Mouse (Mus musculus) hindbrain, postnatal 0 days (tissue): ENCODE results near the gene Nrxn3. TPM values are rescaled to one million over a fixed set of nuclear protein-coding genes. Genes with fewer than 3 reads are reported as not detected.
A peak's percentile ranks its signal among the peaks of the same experiment; 100 is the strongest.

Experiments used
- ATAC-seq: fragments of 200-750 bp; cut with Nextera tagmentation; 2 replicates; pipeline ENCODE4 v1.8.0; 2017; ENCODE audit warnings: mild to moderate bottlenecking, moderate TSS enrichment, moderate library complexity
- DNase-seq: peaks from one replicate; pipeline ENCODE4 v3.0.0-alpha.2; 2015; ENCODE audit warnings: low spot score
- H3K27ac ChIP-seq: fragments of 300-500 bp; sonication (generic); 2 replicates; pipeline ENCODE4 v1.5.1; 2014; ENCODE audit warnings: mild to moderate bottlenecking
- H3K27me3 ChIP-seq: fragments of 300-500 bp; sonication (generic); 2 replicates; pipeline ENCODE4 v1.6.1; 2014; ENCODE audit warnings: low read length, mixed read lengths; ENCODE audit not compliant: insufficient read depth
- H3K36me3 ChIP-seq: fragments of 300-500 bp; sonication (generic); 2 replicates; pipeline ENCODE4 v1.6.1; 2014; ENCODE audit warnings: low read length, mixed read lengths; ENCODE audit not compliant: insufficient read depth
- H3K4me1 ChIP-seq: fragments of 300-500 bp; sonication (generic); 2 replicates; pipeline ENCODE4 v1.6.1; 2014; ENCODE audit warnings: antibody characterized with exemption, low read length, mixed read lengths; ENCODE audit not compliant: insufficient read depth
- H3K4me2 ChIP-seq: fragments of 300-500 bp; sonication (generic); 2 replicates; pipeline ENCODE4 v1.6.1; 2014; ENCODE audit warnings: low read depth, mild to moderate bottlenecking, low read length, moderate library complexity, mixed read lengths
- H3K4me3 ChIP-seq: fragments of 300-500 bp; sonication (generic); 2 replicates; pipeline ENCODE4 v1.5.1; 2014; ENCODE audit warnings: low read length
- H3K9ac ChIP-seq: fragments of 300-500 bp; sonication (generic); replicated peaks from 2 replicates; pipeline ENCODE4 v1.6.1; 2014; ENCODE audit warnings: mild to moderate bottlenecking, low read length, moderate library complexity, mixed read lengths
- H3K9me3 ChIP-seq: fragments of 300-500 bp; sonication (generic); 2 replicates; pipeline ENCODE4 v1.6.1; 2016; ENCODE audit warnings: low read length, mixed read lengths
- CTCF ChIP-seq: IDR thresholded peaks from 2 replicates; pipeline ENCODE4 v1.5.1; 2016; ENCODE audit warnings: antibody characterized with exemption, control low read depth, low read depth
- WGBS: fragments of 180-500 bp; shearing (Covaris S2); extraction: QIAGEN DNeasy Blood & Tissue Kit; methylation state at CpG from one replicate; pipeline ENCODE4 v1.1.7; 2014; 5-methylcytosine and 5-hydroxymethylcytosine counted together
- polyA plus RNA-seq: library from polyadenylated mRNA; unstranded; fragments of >200 nt; fragmentation: Nextera tagmentation; extraction: Ambion mirVana; gene quantifications from 2 replicates; pipeline ENCODE4 v1.2.1, GENCODE M21; 2015
- total RNA-seq: library from RNA; depleted of rRNA; stranded (reverse); fragments of >200 nt; gene quantifications from 2 replicates; pipeline ENCODE4 v1.2.3, GENCODE M21; 2014

Nrxn3 gene
- total and polyA plus RNA-seq, 2 experiments from 2014 or later, result 87.8 to 103 TPM

- no peak overlapping the region for H3K27ac ChIP-seq
- ATAC-seq (no peak), DNase-seq (no peak)
- H3K4me2 ChIP-seq, result no peak overlapping the region
- H3K9me3 ChIP-seq, result no peaks in the 10 kb centered on the region
- no peaks in the 10 kb centered on the region for H3K4me1 ChIP-seq
- H3K27me3 ChIP-seq, result no peaks in the 10 kb centered on the region
- 61% methylated on average over 2 of the region's 2 CpGs for WGBS
- TF ChIP-seq CTCF, result no peak
- no peak overlapping the region for H3K9ac ChIP-seq
- no peak overlapping the region for H3K4me3 ChIP-seq
- H3K36me3 ChIP-seq, result no peaks in the 10 kb centered on the region
Measured at GRCm38 (mm10) chr12:89554171-89554570, 831.5 kb downstream of the Nrxn3 start.

- H3K4me1 ChIP-seq, result no peaks in the 10 kb centered on the region
- ATAC-seq (no peak), DNase-seq (peak; percentile 75)
- no peak overlapping the region for H3K9ac ChIP-seq
- H3K9me3 ChIP-seq, result no peaks in the 10 kb centered on the region
- 68% methylated on average over 2 of the region's 2 CpGs for WGBS
- peak; percentile 68 for TF ChIP-seq CTCF
- H3K27ac ChIP-seq, result no peak overlapping the region
- H3K36me3 ChIP-seq, result no peaks in the 10 kb centered on the region
- H3K4me2 ChIP-seq, result no peak overlapping the region
- no peaks in the 10 kb centered on the region for H3K27me3 ChIP-seq
- H3K4me3 ChIP-seq, result no peak overlapping the region
Measured at GRCm38 (mm10) chr12:89554740-89555430, 832.2 kb downstream of the Nrxn3 start.

- H3K4me1 ChIP-seq, result no peaks in the 10 kb centered on the region
- DNase-seq, result no peak
- H3K9me3 ChIP-seq, result no peaks in the 10 kb centered on the region
- H3K27ac ChIP-seq, result no peak overlapping the region
- no peaks in the 10 kb centered on the region for H3K27me3 ChIP-seq
- H3K4me3 ChIP-seq, result no peak overlapping the region
- no peak for ATAC-seq
- no peaks in the 10 kb centered on the region for H3K36me3 ChIP-seq
- H3K4me2 ChIP-seq, result no peak overlapping the region
- no peak overlapping the region for H3K9ac ChIP-seq
- TF ChIP-seq CTCF, result no peak
- WGBS, result 89% methylated on average over 1 of the region's 1 CpGs
Measured at GRCm38 (mm10) chr12:89558921-89559320, 836.2 kb downstream of the Nrxn3 start.

- H3K36me3 ChIP-seq, result no peaks in the 10 kb centered on the region
- no peaks in the 10 kb centered on the region for H3K4me1 ChIP-seq
- H3K9me3 ChIP-seq, result no peaks in the 10 kb centered on the region
- ATAC-seq (no peak), DNase-seq (no peak)
- no peak overlapping the region for H3K4me2 ChIP-seq
- H3K27ac ChIP-seq, result no peak overlapping the region
- no peaks in the 10 kb centered on the region for H3K27me3 ChIP-seq
- H3K4me3 ChIP-seq, result no peak overlapping the region
- 82% methylated on average over 4 of the region's 4 CpGs for WGBS
- TF ChIP-seq CTCF, result no peak
- no peak overlapping the region for H3K9ac ChIP-seq
Measured at GRCm38 (mm10) chr12:89561989-89562565, 839.4 kb downstream of the Nrxn3 start.

GRCm38 (mm10) chr12:89568723-89569377 lies 846.2 kb downstream of the Nrxn3 start:
- no peak overlapping the region for H3K4me3 ChIP-seq
- H3K27me3 ChIP-seq, result no peaks in the 10 kb centered on the region
- no peak overlapping the region for H3K27ac ChIP-seq
- peak; percentile 68 for ATAC-seq
- H3K9ac ChIP-seq, result no peak overlapping the region
- H3K4me2 ChIP-seq, result no peak overlapping the region
- H3K36me3 ChIP-seq, result no peaks in the 10 kb centered on the region
- no peaks in the 10 kb centered on the region for H3K4me1 ChIP-seq
- peak; percentile 34 for DNase-seq
- TF ChIP-seq CTCF, result no peak
- H3K9me3 ChIP-seq, result no peaks in the 10 kb centered on the region
- WGBS, result 59% methylated on average over 6 of the region's 6 CpGs

- ATAC-seq (no peak), DNase-seq (no peak)
- Histone ChIP-seq H3K4me2 (no peak overlapping the region), H3K36me3 (no peaks in the 10 kb centered on the region), H3K4me3 (no peak overlapping the region), H3K9me3 (no peaks in the 10 kb centered on the region), H3K4me1 (no peaks in the 10 kb centered on the region), H3K9ac (no peak overlapping the region), H3K27ac (no peak overlapping the region), H3K27me3 (no peaks in the 10 kb centered on the region)
- WGBS, result 88% methylated on average over 4 of the region's 4 CpGs
- TF ChIP-seq CTCF, result no peak
Measured at GRCm38 (mm10) chr12:89592459-89592858, 869.8 kb downstream of the Nrxn3 start.

- Histone ChIP-seq H3K4me3 (no peak overlapping the region), H3K9me3 (no peaks in the 10 kb centered on the region), H3K27me3 (no peaks in the 10 kb centered on the region), H3K27ac (no peak overlapping the region), H3K4me1 (no peaks in the 10 kb centered on the region; the same call in 1 of the 2 replicates), H3K4me2 (no peak overlapping the region), H3K9ac (no peak overlapping the region), H3K36me3 (no peaks in the 10 kb centered on the region)
- DNase-seq, result no peak
- no peak for ATAC-seq
- TF ChIP-seq CTCF, result no peak
- 52% methylated on average over 2 of the region's 2 CpGs for WGBS
Measured at GRCm38 (mm10) chr12:89613670-89614069, 891.0 kb downstream of the Nrxn3 start.
